In genomic region chr10:67894059-67894458, GRCm38 (mm10) we compare ENCODE assay signal across 15 mouse cellular contexts. TPM values are rescaled to one million over a fixed set of nuclear protein-coding genes. Genes with fewer than 3 reads are reported as not detected.
DNase-seq lines count a peak whose midpoint lies in the region; ATAC-seq and TF ChIP-seq lines count a peak whose summit lies in the region.
"Had no signal": no experiment of that assay in that cellular context is flagged by ENCODE, and none has a peak within 500 bp of the region (broad histone marks: within the 10 kb centered on the region; RNA-seq: fewer than 3 reads in every experiment).

No protein-coding gene starts in this region.

- no peak for TF ChIP-seq POLR2A in lung, adult 2 months (IDR thresholded peaks at IDR 0.05; ENCODE audit: borderline replicate concordance, extremely low read depth, low read depth, low read length)
- TF ChIP-seq POLR2A in brain, embryonic 14.5 days (IDR thresholded peaks at IDR 0.05; ENCODE audit: borderline replicate concordance, extremely low read depth, insufficient read depth, insufficient read length, poor library complexity, severe bottlenecking): no peak

- no peak for ATAC-seq in forebrain, embryonic 12.5 days (ENCODE audit: low FRiP score)
- ATAC-seq in forebrain, embryonic 11.5 days (replicated peaks; ENCODE audit: low FRiP score): no peak
- ATAC-seq in lung, embryonic 14.5 days (ENCODE audit: insufficient read depth): no peak
- 0 out of 2 replicates have a peak, but pooled peaks have one; percentile 12 for ATAC-seq in forebrain, embryonic 16.5 days
- ATAC-seq in granulocyte monocyte progenitor cell, adult 5-6 weeks (replicated peaks; ENCODE audit: poor library complexity, severe bottlenecking): no peak
- ATAC-seq: intestine, embryonic 16.5 days had no signal

- H3K4me2 ChIP-seq in forebrain, embryonic 12.5 days: no peak overlapping the region
- H3K4me2 ChIP-seq in forebrain, embryonic 11.5 days (ENCODE audit: low read depth, low read length, severe bottlenecking): no peak overlapping the region
- H3K4me2 ChIP-seq in lung, embryonic 14.5 days: no peak overlapping the region
- 0 out of 2 replicates have a peak overlapping the region, but pooled peaks have one; percentile 0 for H3K4me2 ChIP-seq in forebrain, embryonic 16.5 days (ENCODE audit: low read length)

- 0 out of 2 replicates have a peak, but pooled peaks have one; percentile 2 for TF ChIP-seq CTCF in lung, embryonic 14.5 days (IDR thresholded peaks at IDR 0.05; ENCODE audit: low read depth)
- no peak for TF ChIP-seq CTCF in lung, adult 2 months (IDR thresholded peaks at IDR 0.05; ENCODE audit: insufficient read depth, low read length)
- TF ChIP-seq CTCF in brain, embryonic 14.5 days (IDR thresholded peaks at IDR 0.05; ENCODE audit: borderline replicate concordance, extremely low read depth, insufficient read depth, insufficient read length): peak; percentile 24; the same call in 1 of the 2 replicates

- no peak overlapping the region for H3K9ac ChIP-seq in forebrain, embryonic 12.5 days
- H3K9ac ChIP-seq in forebrain, embryonic 11.5 days (ENCODE audit: low read length): no peak overlapping the region
- H3K9ac ChIP-seq in lung, embryonic 14.5 days: no peak overlapping the region
- no peak overlapping the region for H3K9ac ChIP-seq in forebrain, embryonic 16.5 days (replicated peaks; ENCODE audit: low read depth, low read length)

- no peak overlapping the region for H3K4me3 ChIP-seq in forebrain, embryonic 12.5 days (replicated peaks)
- H3K4me3 ChIP-seq in forebrain, embryonic 11.5 days (ENCODE audit: low read depth, low read length): no peak overlapping the region
- no peak overlapping the region for H3K4me3 ChIP-seq in lung, embryonic 14.5 days (ENCODE audit: low read depth, low read length)
- H3K4me3 ChIP-seq in lung, adult 2 months (replicated peaks; ENCODE audit: extremely low read depth, low read depth, low read length): no peak overlapping the region
- H3K4me3 ChIP-seq in forebrain, embryonic 16.5 days (replicated peaks; ENCODE audit: low read length): no peak overlapping the region
- H3K4me3 ChIP-seq: embryonic facial prominence, embryonic 10.5 days; megakaryocyte, embryonic 14.5 days had no signal

- no peak for DNase-seq in forebrain, embryonic 11.5 days (ENCODE audit: low spot score)
- no peak for DNase-seq in lung, embryonic 14.5 days
- no peak for DNase-seq in lung, adult 2 months
- peak; percentile 51 for DNase-seq in brain, embryonic 14.5 days (ENCODE audit: low read depth)
- DNase-seq in B cell, adult 2 months: no peak
- DNase-seq: gastrocnemius, postnatal 25 days; kidney, postnatal 14 days; liver had no signal

- peaks cover 23% of the 10 kb centered on the region for H3K27me3 ChIP-seq in forebrain, embryonic 12.5 days
- peaks cover 2% of the 10 kb centered on the region; the same call in 1 of the 2 replicates for H3K27me3 ChIP-seq in forebrain, embryonic 11.5 days (ENCODE audit: control insufficient read depth, insufficient read depth, low read length)
- no peaks in the 10 kb centered on the region for H3K27me3 ChIP-seq in lung, embryonic 14.5 days (ENCODE audit: insufficient read depth, low read length)
- H3K27me3 ChIP-seq in forebrain, embryonic 16.5 days (replicated peaks; ENCODE audit: control insufficient read depth, insufficient read depth, low read length): no peaks in the 10 kb centered on the region
- H3K27me3 ChIP-seq: megakaryocyte, embryonic 14.5 days had no signal

- no peaks in the 10 kb centered on the region for H3K9me3 ChIP-seq in forebrain, embryonic 12.5 days
- H3K9me3 ChIP-seq in forebrain, embryonic 11.5 days (ENCODE audit: control insufficient read depth, low read length): no peaks in the 10 kb centered on the region
- no peaks in the 10 kb centered on the region for H3K9me3 ChIP-seq in lung, embryonic 14.5 days (ENCODE audit: low read depth, low read length)
- no peaks in the 10 kb centered on the region for H3K9me3 ChIP-seq in forebrain, embryonic 16.5 days (ENCODE audit: control insufficient read depth, low read length)
- H3K9me3 ChIP-seq: embryonic facial prominence, embryonic 10.5 days had no signal

- peak overlapping the region; percentile 13; the same call in 1 of the 2 replicates for H3K27ac ChIP-seq in forebrain, embryonic 12.5 days
- H3K27ac ChIP-seq in forebrain, embryonic 11.5 days (ENCODE audit: low read depth, low read length): no peak overlapping the region
- no peak overlapping the region for H3K27ac ChIP-seq in lung, embryonic 14.5 days (ENCODE audit: low read depth)
- no peak overlapping the region for H3K27ac ChIP-seq in forebrain, embryonic 16.5 days (ENCODE audit: low read length)
- H3K27ac ChIP-seq: embryonic facial prominence, embryonic 10.5 days had no signal

- 67% methylated on average over 8 of the region's 8 CpGs for WGBS in forebrain, embryonic 12.5 days
- 74% methylated on average over 8 of the region's 8 CpGs for WGBS in forebrain, embryonic 11.5 days
- WGBS in lung, embryonic 14.5 days: 70% methylated on average over 8 of the region's 8 CpGs
- 73% methylated on average over 8 of the region's 8 CpGs for WGBS in lung, adult 2 months
- 59% methylated on average over 8 of the region's 8 CpGs for WGBS in forebrain, embryonic 16.5 days

- H3K36me3 ChIP-seq in forebrain, embryonic 12.5 days (replicated peaks): no peaks in the 10 kb centered on the region
- H3K36me3 ChIP-seq in forebrain, embryonic 11.5 days (ENCODE audit: control insufficient read depth, insufficient read depth, low read length): no peaks in the 10 kb centered on the region
- H3K36me3 ChIP-seq in lung, embryonic 14.5 days (ENCODE audit: insufficient read depth): no peaks in the 10 kb centered on the region
- H3K36me3 ChIP-seq in forebrain, embryonic 16.5 days (ENCODE audit: control insufficient read depth, insufficient read depth): no peaks in the 10 kb centered on the region
- H3K36me3 ChIP-seq: embryonic facial prominence, embryonic 10.5 days had no signal

- H3K4me1 ChIP-seq in forebrain, embryonic 12.5 days: peaks cover 3% of the 10 kb centered on the region; the same call in 1 of the 2 replicates
- H3K4me1 ChIP-seq in forebrain, embryonic 11.5 days (replicated peaks; ENCODE audit: control insufficient read depth, insufficient read depth, low read length): no peaks in the 10 kb centered on the region
- H3K4me1 ChIP-seq in lung, embryonic 14.5 days (ENCODE audit: insufficient read depth): no peaks in the 10 kb centered on the region
- H3K4me1 ChIP-seq in lung, adult 2 months (ENCODE audit: control insufficient read depth, insufficient read depth, low read length): no peaks in the 10 kb centered on the region
- peaks cover 14% of the 10 kb centered on the region for H3K4me1 ChIP-seq in forebrain, embryonic 16.5 days (replicated peaks; ENCODE audit: control insufficient read depth, insufficient read depth, low read length)
- H3K4me1 ChIP-seq: embryonic facial prominence, embryonic 10.5 days; megakaryocyte, embryonic 14.5 days had no signal

RNA-seq across cellular contexts. Expression of gene Zfp365, which starts 18.4 kb away (rescaled TPM):
- 2.3 and 3.6 TPM in 2 replicates for polyA plus RNA-seq in forebrain, embryonic 12.5 days (2016; fragmentation: Nextera tagmentation; extraction: Ambion mirVana)
- polyA plus RNA-seq in forebrain, embryonic 11.5 days (2014; fragmentation: Nextera tagmentation; extraction: Ambion mirVana): 3.4 and 3.8 TPM in 2 replicates
- 1.9 and 2.2 TPM in 2 replicates for polyA plus RNA-seq in lung, embryonic 14.5 days (2014; fragmentation: Nextera tagmentation; extraction: Ambion mirVana)
- 5.0 and 5.1 TPM in 2 replicates for polyA plus RNA-seq in lung, adult 2 months (2012; rRNA removed)
- polyA plus RNA-seq in brain, embryonic 14.5 days (2012; rRNA removed): 2.4 and 3.6 TPM in 2 replicates
- 3.3 and 4.9 TPM in 2 replicates for polyA plus RNA-seq in forebrain, embryonic 16.5 days (2015; fragmentation: Nextera tagmentation; extraction: Ambion mirVana)
- not detected in 2 replicates for total RNA-seq in granulocyte monocyte progenitor cell, adult 5-6 weeks (2014; fragmentation: Nextera tagmentation)
- not detected in 2 replicates for total RNA-seq in granulocyte monocyte progenitor cell, adult 5-6 weeks (2017)
- total RNA-seq: MEL had no signal
